Mouse (Mus musculus) olfactory bulb, adult 2 months (tissue): ENCODE data around the gene Mrs2.

Source experiments
- CTCF ChIP-seq: fragments of 200-500 bp; IDR thresholded peaks from 2 replicates; pipeline ENCODE4 v1.5.1; 2012; ENCODE audit warnings: low read depth, mild to moderate bottlenecking, low read length, moderate library complexity; ENCODE audit not compliant: insufficient read depth
- POLR2A ChIP-seq: fragments of 200-500 bp; IDR thresholded peaks from 2 replicates; pipeline ENCODE4 v1.6.1; 2012; ENCODE audit warnings: mild to moderate bottlenecking, low read depth, low read length, moderate library complexity; ENCODE audit not compliant: insufficient read depth

GRCm38 (mm10) chr13:24988391-24988790 lies 31.8 kb downstream of the Mrs2 start:
- TF ChIP-seq CTCF: 0 out of 2 replicates have a peak, but pooled peaks have one; percentile 33
- no peak for TF ChIP-seq POLR2A
